Mouse (Mus musculus) adrenal gland, postnatal 36 days (tissue): Measurements from ENCODE around the gene Slc25a51. TPM values are rescaled to one million over a fixed set of nuclear protein-coding genes. Genes with fewer than 3 reads are reported as not detected.
"Not testable (repeated sequence)": the region's sequence is repeated elsewhere in the genome, so short reads cannot be mapped to it uniquely, and the experiment has no call there.

ENCODE experiments used
- DNase-seq, 2 experiments: peaks; one replicate each; pipeline ENCODE4 v3.0.0; 2021; ENCODE audit warnings: mixed read lengths in 1 of 2
- microRNA-seq: library from miRNA; unstranded; fragments of <30 nt; microRNA quantifications from one replicate; pipeline ENCODE4 v1.2.0, GENCODE M21; 2021
- total RNA-seq, 2 experiments: library from RNA; stranded (reverse); gene quantifications; 2 replicates each; pipeline ENCODE4 v1.2.3; 2021

Gene Slc25a51
- total RNA-seq, 2 experiments from 2014 or later, result 268 to 422 TPM

DNA sequence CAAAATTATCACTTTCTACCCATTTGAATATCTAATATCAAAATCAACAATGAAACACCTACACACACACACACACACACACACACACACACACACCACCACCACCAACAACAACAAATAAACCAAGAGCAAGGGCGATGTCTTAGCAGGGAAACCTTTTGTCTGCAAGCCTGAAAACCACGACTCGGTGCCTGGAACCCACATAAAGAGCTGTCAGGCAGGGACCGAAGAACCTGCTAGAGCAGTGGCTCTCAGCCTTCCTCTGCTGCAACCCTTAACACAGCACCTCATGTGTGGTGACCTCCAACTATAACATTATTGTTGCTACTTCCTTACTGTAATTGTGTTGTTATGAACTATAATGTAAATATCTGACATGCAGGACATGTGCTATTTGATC, 6.3 kb downstream of the Slc25a51 start:
- DNase-seq, result no peak

- no peak for DNase-seq
Measured at GRCm38 (mm10) chr4:45399421-45400210, 8.9 kb downstream of the Slc25a51 start.

- not testable (repeated sequence) for DNase-seq
Measured at GRCm38 (mm10) chr4:45398315-45398714, 10.3 kb downstream of the Slc25a51 start.

DNA sequence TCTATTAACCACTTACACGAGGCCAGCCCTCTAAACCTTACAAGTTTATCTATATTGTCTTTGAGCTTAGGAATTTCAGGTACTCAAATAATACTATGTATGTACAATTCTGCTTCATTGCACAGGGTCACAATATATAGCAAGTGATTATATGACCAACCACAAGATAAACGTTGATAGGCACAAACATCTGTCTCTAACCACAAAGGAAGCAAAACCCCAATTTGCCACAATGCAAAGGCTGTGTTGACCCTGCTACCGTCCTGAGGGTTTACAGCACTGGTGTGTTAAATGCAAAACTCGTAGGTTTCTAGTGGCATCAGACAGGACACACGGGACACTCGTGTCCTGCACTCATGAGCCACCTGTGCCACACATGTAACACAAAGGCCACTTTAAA, 12.4 kb downstream of the Slc25a51 start:
- not testable (repeated sequence) for DNase-seq

GRCm38 (mm10) chr4:45393658-45394057, 14.9 kb downstream of the Slc25a51 start:
- no peak for DNase-seq

DNA sequence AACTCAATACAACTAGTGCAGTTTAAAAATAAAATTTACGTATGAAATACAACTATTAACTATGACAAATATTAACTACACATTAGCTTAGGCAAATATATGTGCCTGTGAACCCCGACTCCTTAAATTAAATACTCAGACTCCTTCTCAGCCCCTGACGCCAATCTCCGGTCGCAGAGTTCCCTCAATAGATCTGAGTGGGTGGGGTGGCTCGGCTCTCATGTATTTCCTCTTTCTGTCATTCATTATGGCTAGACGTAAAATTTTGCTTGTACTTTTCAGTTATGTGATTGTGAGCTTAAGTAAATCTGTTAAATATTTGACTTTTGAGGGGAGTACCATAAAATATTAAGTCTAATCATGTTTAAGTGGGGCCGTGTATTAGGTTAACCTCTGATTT, 15.6 kb downstream of the Slc25a51 start:
- DNase-seq, result no peak

DNA sequence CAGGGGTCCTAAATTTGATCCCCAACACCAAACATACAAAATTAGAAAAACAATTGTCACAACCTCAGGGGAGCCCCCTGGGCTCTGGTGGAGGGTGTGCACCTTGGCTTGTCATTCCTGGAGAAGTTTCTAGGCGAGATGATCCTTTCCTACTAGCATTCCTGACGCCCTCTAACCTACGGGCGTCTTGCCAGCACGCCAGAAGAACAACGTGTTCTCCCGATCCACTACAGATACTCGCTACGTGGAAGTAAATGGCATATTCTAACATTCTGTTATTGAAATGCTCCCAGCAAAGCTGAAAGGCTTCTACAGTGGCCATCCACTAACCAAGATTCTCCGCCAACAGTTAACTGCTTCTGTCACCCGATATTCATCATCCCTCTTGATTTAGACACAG, 16.0 kb downstream of the Slc25a51 start:
- DNase-seq, result no peak

DNA sequence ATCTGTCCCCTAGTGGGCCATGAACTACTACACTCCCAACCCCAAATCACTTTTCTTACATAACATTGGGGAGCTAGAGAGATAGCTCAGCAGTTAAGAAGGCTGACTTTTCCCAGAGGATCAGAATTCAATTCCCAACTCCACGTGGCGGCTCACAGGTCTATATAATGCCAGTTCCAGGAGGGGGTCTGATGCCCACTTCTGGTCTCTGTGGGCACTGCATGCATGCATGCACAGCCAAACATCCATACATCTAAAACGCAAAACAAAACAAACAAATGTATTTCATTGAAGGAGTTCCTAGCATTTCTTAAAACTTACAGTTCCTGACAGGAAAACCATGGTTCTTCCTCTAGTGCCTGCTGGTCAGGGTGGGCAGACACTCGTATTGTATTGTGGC, 16.5 kb downstream of the Slc25a51 start:
- no peak for DNase-seq

DNA sequence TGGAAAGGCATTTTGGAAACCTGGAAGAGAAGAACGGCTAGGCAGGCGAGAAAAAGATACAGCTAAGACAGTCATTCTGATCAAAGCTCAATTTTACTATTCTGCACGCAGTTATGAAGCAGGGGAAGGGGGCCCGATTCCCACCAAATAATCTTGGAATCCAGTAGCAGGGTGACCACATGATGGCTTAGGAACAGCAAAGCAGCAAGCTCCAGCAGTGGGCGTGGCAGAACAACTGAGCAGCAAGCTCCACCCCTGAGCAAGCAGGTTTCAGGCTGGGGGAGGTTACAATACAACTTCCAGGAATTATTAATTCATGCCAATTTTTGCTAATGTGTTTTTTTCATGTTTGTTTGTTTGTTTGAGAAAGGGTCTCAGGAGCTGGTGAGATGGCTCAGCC, 21.3 kb downstream of the Slc25a51 start:
- DNase-seq, result not testable (repeated sequence)

DNA sequence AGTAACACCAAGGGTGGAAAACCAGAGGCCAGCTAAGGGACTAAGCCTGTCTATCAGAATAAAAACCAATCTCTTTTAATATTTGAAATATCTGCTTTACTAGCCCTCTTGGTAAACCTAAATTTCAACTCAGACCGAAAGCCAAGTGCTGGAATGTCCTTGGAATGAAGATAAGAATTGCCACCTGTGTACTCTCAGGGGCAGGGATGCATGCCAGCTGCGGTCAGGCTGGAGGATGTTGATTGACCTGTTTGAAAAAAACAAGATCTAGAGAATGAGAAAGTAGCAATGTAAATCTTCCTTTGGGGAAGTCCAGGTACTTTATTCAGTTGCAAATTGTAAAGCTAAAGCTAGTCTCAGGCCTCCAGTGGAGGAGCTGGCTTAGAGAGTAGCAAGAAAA, 26.4 kb downstream of the Slc25a51 start:
- not testable (repeated sequence) for DNase-seq

GRCm38 (mm10) chr4:45380903-45381580, 27.5 kb downstream of the Slc25a51 start:
- not testable (repeated sequence) for DNase-seq

GRCm38 (mm10) chr4:45376573-45376972, 32.0 kb downstream of the Slc25a51 start:
- no peak for DNase-seq

DNA sequence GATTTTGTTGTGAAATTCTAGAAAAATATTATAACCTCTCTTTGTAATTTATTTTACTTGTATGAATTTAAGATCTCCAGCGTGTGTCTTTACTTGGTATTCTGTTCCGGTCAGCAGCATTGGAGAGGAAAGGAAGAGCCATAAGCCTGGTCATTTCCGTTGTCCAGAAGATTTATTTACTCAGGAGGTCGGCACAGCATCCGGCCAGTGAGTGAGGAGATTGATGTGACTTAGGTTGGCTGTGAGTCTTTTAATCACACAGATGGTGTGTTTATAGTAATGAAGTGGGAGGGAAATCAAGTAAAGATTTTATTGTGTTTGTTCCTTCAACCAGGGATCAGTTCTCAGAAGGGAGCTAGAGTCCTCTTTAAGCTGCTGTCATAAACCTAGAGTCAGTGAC, 33.7 kb downstream of the Slc25a51 start:
- no peak for DNase-seq

DNA sequence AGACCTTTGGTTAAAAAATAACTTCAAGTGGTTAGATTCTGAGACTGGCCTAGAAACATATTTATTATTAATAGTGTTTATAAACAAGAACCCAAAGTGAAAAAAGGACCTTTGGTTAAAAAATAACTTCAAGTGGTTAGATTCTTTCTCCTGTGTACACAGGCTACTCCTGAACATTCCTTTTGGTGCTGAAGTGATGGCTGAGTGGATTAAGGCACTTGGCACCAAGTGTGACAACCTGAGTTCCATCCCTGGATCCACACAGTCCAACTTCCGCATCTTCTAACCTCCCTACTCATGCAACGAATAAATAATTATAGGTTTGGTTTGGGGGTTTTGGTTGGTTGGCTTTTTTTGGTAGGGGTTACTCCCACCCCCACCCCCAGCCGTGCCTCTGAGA, 37.3 kb downstream of the Slc25a51 start:
- no peak for DNase-seq

DNA sequence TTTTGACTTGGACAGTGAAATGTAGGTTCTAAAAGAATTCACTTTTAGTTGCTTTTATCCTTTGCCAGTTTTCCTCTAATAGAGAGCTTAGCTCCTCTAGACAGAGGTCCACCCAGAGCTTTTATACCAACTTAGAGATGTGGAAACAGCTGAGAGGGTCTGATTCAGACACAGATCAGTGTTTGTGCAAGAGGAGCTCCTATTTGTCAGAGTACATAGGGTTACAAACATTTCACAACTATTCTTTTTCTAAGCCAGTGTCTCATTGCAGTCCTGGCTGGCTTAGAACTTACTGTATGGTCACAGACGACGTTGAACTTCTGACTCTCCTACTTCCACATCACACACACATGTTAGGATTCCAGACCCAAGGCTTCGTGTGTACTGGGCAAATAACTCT, 51.9 kb downstream of the Slc25a51 start:
- DNase-seq, result no peak

Small RNA genes within 50 kb of the gene (microRNA-seq; reads per million reads assigned to microRNA genes)
- not detected for gene Gm25692

Other genes with a start within 250 kb of the Slc25a51 start
- 1 to 10 TPM; 3.0 to 3.7 TPM for gene Frmpd1, start 223.9 kb downstream of the Slc25a51 start, total RNA-seq
- 10 to 100 TPM in 1 of 2 experiments, 1 to 10 TPM in 1; 9.8 to 12.4 TPM for gene Trmt10b, start 111.6 kb downstream of the Slc25a51 start, total RNA-seq
- 10 to 100 TPM; 30.5 to 31.2 TPM for gene Dcaf10, start 66.7 kb downstream of the Slc25a51 start, total RNA-seq
- gene Exosc3, start 66.0 kb downstream of the Slc25a51 start, total RNA-seq, result 10 to 100 TPM; 34.0 to 38.2 TPM
- gene Shb, start 123.7 kb upstream of the Slc25a51 start, total RNA-seq, result 100 to 1,000 TPM in 1 of 2 experiments, 10 to 100 TPM in 1; 51.4 to 110 TPM